Mouse (Mus musculus) B cell, adult 67 days (primary cell): ENCODE measurements around the gene Gtpbp4. TPM values are rescaled to one million over a fixed set of nuclear protein-coding genes. Genes with fewer than 3 reads are reported as not detected.

Experiments used
- total RNA-seq, 2 experiments: library from RNA; stranded (reverse); gene quantifications; 4 replicates each; pipeline ENCODE4 v1.2.4; 2023

The Gtpbp4 gene
- total RNA-seq, result 100 to 1,000 TPM in 1 of 2 experiments, 10 to 100 TPM in 1; 90.7 to 104 TPM

GRCm38 (mm10) chr13:8995990-8996786 lies at the start of gene Gtpbp4:
Gene Gtpbp4, minus strand, starts transcription at chr13:8996083.

GRCm38 (mm10) chr13:8952563-8952962 lies 43.3 kb downstream of the Gtpbp4 start, which contains the start of gene Idi2:
Gene Idi2, plus strand, starts transcription at chr13:8952863.

GRCm38 (mm10) chr13:8948131-8948530 lies 47.8 kb downstream of the Gtpbp4 start, which contains the start of gene Gm9745:
Gene Gm9745, minus strand, starts transcription at chr13:8948231.

Other genes with a start within 250 kb of the Gtpbp4 start
- gene Wdr37, start 124.2 kb downstream of the Gtpbp4 start, total RNA-seq, result 10 to 100 TPM; 52.0 to 54.6 TPM
- gene Idi1, start 110.6 kb downstream of the Gtpbp4 start, total RNA-seq, result 10 to 100 TPM; 12.5 to 14.6 TPM
- not detected for gene Gm9745, start 47.9 kb downstream of the Gtpbp4 start, total RNA-seq
- gene Idi2, start 43.2 kb downstream of the Gtpbp4 start, total RNA-seq, result not detected
- gene Larp4b, start 97.8 kb upstream of the Gtpbp4 start, total RNA-seq, result 10 to 100 TPM; 74.6 to 75.9 TPM